Mouse (Mus musculus) c-Kit-positive CD71-negative TER-119-negative erythroid progenitor cells, embryonic 14.5 days (primary cell): ENCODE measurements around the gene Stom.

Experiments used
- DNase-seq: peaks from one replicate; pipeline ENCODE4 v3.0.0-alpha.2; 2013; ENCODE audit warnings: low read depth

Gene Stom

GRCm38 (mm10) chr2:35272881-35273280 lies 63.9 kb downstream of the Stom start:
- no peak for DNase-seq

DNA sequence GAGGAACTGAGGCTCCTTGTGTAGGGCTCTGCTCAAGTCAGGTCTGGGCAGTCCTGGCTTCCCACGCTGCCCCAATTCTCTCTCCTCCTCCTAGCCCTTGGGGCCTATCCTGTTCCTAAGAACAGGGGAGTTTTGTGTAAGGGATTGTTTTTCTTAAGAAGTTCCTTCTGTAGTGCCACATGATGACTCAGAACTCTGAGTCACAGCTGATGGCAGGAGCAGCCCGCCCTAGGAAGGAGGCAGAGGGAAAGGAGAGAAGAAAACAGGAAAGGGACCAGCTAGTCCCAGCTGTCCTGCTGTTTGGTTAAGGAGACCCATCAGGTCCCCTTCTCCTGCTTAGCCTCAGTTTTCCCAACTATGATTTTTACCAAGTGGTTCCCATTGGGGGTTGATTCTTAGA lies 65.0 kb downstream of the Stom start:
- DNase-seq: no peak

DNA sequence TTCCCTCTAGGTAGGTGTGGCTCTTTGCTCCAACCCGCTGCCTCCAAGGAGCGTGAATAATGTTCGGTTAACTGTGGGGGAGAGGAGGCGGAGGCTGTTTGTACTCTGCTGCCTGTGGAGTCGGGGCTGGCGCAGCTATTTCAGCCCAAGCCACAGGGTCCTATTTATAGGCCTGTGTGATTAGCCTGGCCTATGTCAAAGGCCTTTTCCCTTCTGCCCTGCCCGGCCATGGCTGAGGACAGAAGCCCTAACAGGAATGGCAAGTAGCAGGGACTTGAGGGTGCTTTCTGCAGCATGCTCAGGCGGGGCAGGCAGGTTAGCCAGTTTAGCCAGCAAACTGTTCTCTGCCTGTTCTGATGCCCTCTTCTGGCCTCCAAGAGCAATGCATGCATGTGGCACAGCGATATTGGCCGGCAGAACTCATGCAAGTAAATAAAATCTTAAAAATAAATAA lies 66.2 kb downstream of the Stom start:
- no peak for DNase-seq

DNA sequence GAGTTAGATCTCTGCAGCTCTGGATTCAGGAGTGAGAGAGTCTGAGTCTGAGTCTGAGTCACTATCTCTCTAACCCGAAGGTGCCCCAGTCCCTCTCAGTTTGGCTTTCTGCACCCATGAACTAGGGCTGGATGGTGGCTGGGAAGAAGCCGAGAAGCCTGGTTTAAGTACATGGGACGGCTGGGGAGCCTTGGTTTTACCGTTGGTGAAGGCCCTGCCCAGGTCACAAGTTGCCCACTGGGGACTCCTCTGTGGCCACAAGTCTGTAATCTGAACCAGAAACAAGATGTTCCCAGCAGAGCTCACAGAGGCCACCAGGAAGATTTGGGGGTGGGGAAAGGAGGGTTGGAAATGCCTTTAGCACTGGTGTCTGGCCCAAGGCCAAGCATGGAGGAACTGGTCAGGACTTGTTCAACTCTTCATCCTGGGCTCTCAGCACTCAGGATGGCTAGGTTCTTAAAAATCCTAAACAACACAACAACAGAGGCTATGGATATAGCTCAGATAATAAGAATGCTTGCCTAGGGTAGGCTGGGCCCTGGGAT lies 67.0 kb downstream of the Stom start:
- no peak for DNase-seq

DNA sequence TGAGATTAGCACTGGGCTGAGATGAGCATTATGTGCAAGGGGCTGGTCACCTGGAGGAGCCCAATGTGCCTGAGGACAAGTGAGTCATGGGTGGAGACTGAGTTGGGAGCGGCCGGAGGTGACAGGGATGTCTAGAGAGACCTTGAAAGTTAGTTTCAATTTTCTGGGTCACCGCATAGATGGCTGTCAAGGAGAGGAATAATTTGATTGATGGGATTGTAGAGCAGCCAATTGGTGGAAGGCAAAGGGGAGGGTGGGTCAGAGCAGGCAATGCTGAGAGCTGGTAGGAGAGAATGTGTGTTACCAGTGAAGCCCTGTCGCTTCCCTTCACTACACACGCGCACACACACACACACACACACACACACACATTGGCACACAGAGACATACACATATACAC lies 67.6 kb downstream of the Stom start:
- DNase-seq: no peak

DNA sequence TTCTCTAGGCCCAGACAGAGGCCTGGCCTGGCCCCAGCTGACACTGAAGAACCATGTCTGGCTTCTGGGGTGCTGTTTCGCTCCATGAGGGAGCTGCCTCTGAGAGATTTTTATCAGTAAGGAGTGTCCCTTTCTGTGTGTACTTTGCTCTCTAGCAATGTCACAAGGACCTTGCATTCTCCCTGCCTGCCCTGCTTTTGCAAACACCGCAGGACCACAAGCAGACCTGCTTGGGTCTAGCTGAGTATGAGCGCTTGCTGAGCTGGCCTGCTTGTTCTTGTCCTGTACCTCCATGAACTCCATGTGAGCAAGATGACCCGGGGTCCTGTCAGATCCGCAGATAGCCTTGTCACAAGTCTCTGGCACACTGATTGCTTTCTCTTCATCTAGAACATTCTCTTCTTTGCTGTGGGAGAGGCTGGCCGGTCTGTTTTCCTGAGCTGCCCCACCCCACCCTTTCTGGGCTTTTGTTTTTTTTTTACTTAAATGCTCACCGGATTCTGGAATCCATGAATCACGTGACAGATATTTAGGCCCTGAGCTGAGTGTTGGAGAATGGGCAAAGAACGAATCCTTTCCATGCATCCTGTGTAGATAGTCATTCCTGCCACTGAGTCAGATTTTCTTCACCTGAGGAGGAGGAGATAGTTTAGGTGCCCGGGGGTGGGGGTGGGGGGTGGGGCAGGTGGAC lies 68.8 kb downstream of the Stom start:
- no peak for DNase-seq

DNA sequence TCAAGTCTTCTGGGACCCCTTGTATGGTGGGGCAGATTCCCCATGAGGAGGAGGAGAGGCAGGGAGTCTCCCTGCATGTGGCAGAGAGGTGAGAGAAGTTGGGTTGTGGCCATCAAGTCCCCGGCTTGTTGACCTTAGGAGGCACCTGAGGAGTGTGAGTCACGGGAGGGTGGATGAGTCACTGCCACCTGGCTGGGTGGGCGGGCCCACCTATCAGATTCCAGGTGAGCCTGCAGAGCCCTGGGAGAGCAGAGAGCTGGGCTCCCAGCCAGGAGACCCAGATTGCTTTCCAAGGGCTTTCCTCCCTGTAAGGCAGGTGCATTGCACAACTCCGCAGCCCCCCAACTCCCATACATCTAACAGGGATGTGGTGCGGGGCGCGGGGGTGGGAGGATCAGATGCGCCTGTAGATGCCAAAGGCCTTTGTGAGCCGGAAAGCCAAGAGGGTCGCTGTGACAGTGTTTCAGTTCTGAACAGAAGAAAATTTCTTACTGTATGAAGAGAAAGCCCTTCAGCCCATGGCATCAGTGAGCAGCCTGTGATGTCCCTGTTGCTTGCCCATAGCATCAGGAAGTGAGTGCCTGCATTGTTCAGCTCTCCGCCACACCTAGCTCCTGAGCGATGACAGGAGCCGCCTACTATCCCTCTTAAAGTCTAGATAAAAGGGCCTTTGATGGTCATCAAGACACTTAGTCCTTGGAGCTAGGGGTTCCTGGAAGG lies 69.5 kb downstream of the Stom start:
- no peak for DNase-seq

GRCm38 (mm10) chr2:35266251-35266905 lies 70.4 kb downstream of the Stom start:
- no peak for DNase-seq

- no peak for DNase-seq
These were observed 71.0 kb downstream of the Stom start for GRCm38 (mm10) chr2:35265775-35266174.

GRCm38 (mm10) chr2:35265296-35265695 lies 71.5 kb downstream of the Stom start:
- no peak for DNase-seq

GRCm38 (mm10) chr2:35264095-35264494 lies 72.7 kb downstream of the Stom start:
- DNase-seq: no peak
